Mouse (Mus musculus): Measurements from ENCODE around the gene Gm11084. TPM values are rescaled to one million over a fixed set of nuclear protein-coding genes. Genes with fewer than 3 reads are reported as not detected.

Gm11084 gene
- polyA plus RNA-seq, 1 experiment from 2014 or later: not detected

GRCm38 (mm10) chr2:72976036-72976435 lies 10.5 kb downstream of the Gm11084 start:
- Histone ChIP-seq H3K9me3 (no peaks in the 10 kb centered on the region), H3K4me1 (peaks cover 23% of the 10 kb centered on the region), H3K36me3 (replicated peaks) (peaks cover 27% of the 10 kb centered on the region), H3K4me3 (no peak overlapping the region), H3K27ac (replicated peaks) (no peak overlapping the region), H3K27me3 (replicated peaks; ENCODE audit: low read depth, poor library complexity, severe bottlenecking) (no peaks in the 10 kb centered on the region)
- DNase-seq (ENCODE audit: low spot score): no peak

GRCm38 (mm10) chr2:72970831-72971230 lies 15.7 kb downstream of the Gm11084 start:
- no peak overlapping the region for H3K27ac ChIP-seq (replicated peaks)
- H3K4me1 ChIP-seq: peaks cover 4% of the 10 kb centered on the region; the same call in 1 of the 2 replicates
- no peak for DNase-seq (ENCODE audit: low spot score)
- H3K9me3 ChIP-seq: no peaks in the 10 kb centered on the region
- H3K27me3 ChIP-seq (replicated peaks; ENCODE audit: low read depth, poor library complexity, severe bottlenecking): no peaks in the 10 kb centered on the region
- H3K36me3 ChIP-seq (replicated peaks): peaks cover 67% of the 10 kb centered on the region
- H3K4me3 ChIP-seq: no peak overlapping the region
- WGBS: 91% methylated on average over 6 of the region's 6 CpGs

- 96% methylated on average over 4 of the region's 4 CpGs for WGBS
- H3K27me3 ChIP-seq (replicated peaks; ENCODE audit: low read depth, poor library complexity, severe bottlenecking): no peaks in the 10 kb centered on the region
- H3K9me3 ChIP-seq: no peaks in the 10 kb centered on the region
- H3K4me3 ChIP-seq: no peak overlapping the region
- DNase-seq (ENCODE audit: low spot score): no peak
- H3K36me3 ChIP-seq (replicated peaks): peaks cover 68% of the 10 kb centered on the region
- H3K27ac ChIP-seq (replicated peaks): no peak overlapping the region
- no peaks in the 10 kb centered on the region for H3K4me1 ChIP-seq
These were observed 16.2 kb downstream of the Gm11084 start for GRCm38 (mm10) chr2:72970302-72970701.

GRCm38 (mm10) chr2:72968536-72968935 lies 18.0 kb downstream of the Gm11084 start:
- no peak for DNase-seq (ENCODE audit: low spot score)
- no peaks in the 10 kb centered on the region for H3K9me3 ChIP-seq
- no peaks in the 10 kb centered on the region for H3K27me3 ChIP-seq (replicated peaks; ENCODE audit: low read depth, poor library complexity, severe bottlenecking)
- H3K4me1 ChIP-seq: no peaks in the 10 kb centered on the region
- no peak overlapping the region for H3K27ac ChIP-seq (replicated peaks)
- peaks cover 81% of the 10 kb centered on the region for H3K36me3 ChIP-seq (replicated peaks)
- no peak overlapping the region for H3K4me3 ChIP-seq
- WGBS: 94% methylated on average over 1 of the region's 1 CpGs

GRCm38 (mm10) chr2:72965450-72965849 lies 21.1 kb downstream of the Gm11084 start:
- H3K4me3 ChIP-seq: no peak overlapping the region
- no peaks in the 10 kb centered on the region for H3K4me1 ChIP-seq
- WGBS: 96% methylated on average over 2 of the region's 2 CpGs
- no peak for DNase-seq (ENCODE audit: low spot score)
- H3K27me3 ChIP-seq (replicated peaks; ENCODE audit: low read depth, poor library complexity, severe bottlenecking): no peaks in the 10 kb centered on the region
- no peaks in the 10 kb centered on the region for H3K9me3 ChIP-seq
- no peak overlapping the region for H3K27ac ChIP-seq (replicated peaks)
- peaks cover 91% of the 10 kb centered on the region for H3K36me3 ChIP-seq (replicated peaks)

GRCm38 (mm10) chr2:72956415-72956814 lies 30.1 kb downstream of the Gm11084 start:
- DNase-seq (ENCODE audit: low spot score): no peak
- H3K4me3 ChIP-seq: no peak overlapping the region
- WGBS: 97% methylated on average over 3 of the region's 3 CpGs
- no peaks in the 10 kb centered on the region for H3K4me1 ChIP-seq
- peaks cover 97% of the 10 kb centered on the region for H3K36me3 ChIP-seq (replicated peaks)
- no peaks in the 10 kb centered on the region for H3K27me3 ChIP-seq (replicated peaks; ENCODE audit: low read depth, poor library complexity, severe bottlenecking)
- H3K27ac ChIP-seq (replicated peaks): no peak overlapping the region
- no peaks in the 10 kb centered on the region for H3K9me3 ChIP-seq

- Histone ChIP-seq H3K27ac (replicated peaks) (no peak overlapping the region), H3K9me3 (no peaks in the 10 kb centered on the region), H3K4me3 (no peak overlapping the region), H3K27me3 (replicated peaks; ENCODE audit: low read depth, poor library complexity, severe bottlenecking) (no peaks in the 10 kb centered on the region), H3K4me1 (no peaks in the 10 kb centered on the region), H3K36me3 (replicated peaks) (peaks cover 96% of the 10 kb centered on the region)
- DNase-seq (ENCODE audit: low spot score): no peak
- 94% methylated on average over 3 of the region's 3 CpGs for WGBS
These were observed 33.5 kb downstream of the Gm11084 start for GRCm38 (mm10) chr2:72952979-72953378.

GRCm38 (mm10) chr2:72935937-72936336 lies 50.6 kb downstream of the Gm11084 start:
- no peak for DNase-seq (ENCODE audit: low spot score)
- Histone ChIP-seq H3K9me3 (no peaks in the 10 kb centered on the region), H3K27ac (replicated peaks) (no peak overlapping the region), H3K4me1 (peaks cover 15% of the 10 kb centered on the region), H3K36me3 (replicated peaks) (peaks cover 54% of the 10 kb centered on the region), H3K27me3 (replicated peaks; ENCODE audit: low read depth, poor library complexity, severe bottlenecking) (no peaks in the 10 kb centered on the region), H3K4me3 (no peak overlapping the region)
- WGBS: 27% methylated on average over 1 of the region's 1 CpGs

- peaks cover 18% of the 10 kb centered on the region for H3K36me3 ChIP-seq (replicated peaks)
- H3K4me3 ChIP-seq: no peak overlapping the region
- H3K4me1 ChIP-seq: peaks cover 15% of the 10 kb centered on the region
- no peaks in the 10 kb centered on the region for H3K9me3 ChIP-seq
- H3K27ac ChIP-seq (replicated peaks): no peak overlapping the region
- DNase-seq (ENCODE audit: low spot score): peak; percentile 44
- H3K27me3 ChIP-seq (replicated peaks; ENCODE audit: low read depth, poor library complexity, severe bottlenecking): no peaks in the 10 kb centered on the region
These were observed 54.3 kb downstream of the Gm11084 start for GRCm38 (mm10) chr2:72932186-72932585.

GRCm38 (mm10) chr2:72924981-72925380 lies 61.5 kb downstream of the Gm11084 start:
- Histone ChIP-seq H3K27ac (replicated peaks) (no peak overlapping the region), H3K27me3 (replicated peaks; ENCODE audit: low read depth, poor library complexity, severe bottlenecking) (no peaks in the 10 kb centered on the region), H3K4me1 (no peaks in the 10 kb centered on the region), H3K4me3 (no peak overlapping the region), H3K36me3 (replicated peaks) (no peaks in the 10 kb centered on the region), H3K9me3 (no peaks in the 10 kb centered on the region)
- 83% methylated on average over 10 of the region's 10 CpGs for WGBS
- no peak for DNase-seq (ENCODE audit: low spot score)

Small RNA genes lying within 50 kb of the gene (microRNA-seq; reads per million reads assigned to microRNA genes)
- not detected for gene Gm25960

Other genes starting within 250 kb of the Gm11084 start
- 53.0 and 55.4 TPM in 2 replicates for gene Sp3, start 6.3 kb downstream of the Gm11084 start, polyA plus RNA-seq (2016; fragmentation: Nextera tagmentation; extraction: Ambion mirVana)
- 100 and 101 TPM in 2 replicates for gene Ola1, start 232.2 kb upstream of the Gm11084 start, polyA plus RNA-seq (2016; fragmentation: Nextera tagmentation; extraction: Ambion mirVana)